Mouse (Mus musculus): Measurements from ENCODE around the gene Kcnk13.

DNA sequence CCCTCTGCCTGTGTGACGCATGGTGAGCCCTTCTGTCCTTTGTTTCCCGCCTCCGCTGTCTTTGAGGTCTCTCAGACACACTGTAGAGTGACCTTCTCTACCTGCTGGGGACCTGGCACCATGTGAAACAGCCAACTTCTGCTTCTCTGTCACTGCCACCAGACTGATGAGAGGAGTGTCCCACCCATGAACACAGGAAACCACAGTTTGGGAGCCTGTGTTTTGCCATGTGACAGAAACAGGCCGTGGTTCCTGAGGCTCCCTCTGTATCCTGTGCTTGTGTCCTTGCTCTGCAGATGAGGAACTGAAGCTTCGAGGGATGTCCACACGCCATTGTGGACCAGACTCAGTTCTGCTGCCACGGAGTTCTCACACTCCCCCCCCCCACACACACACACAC lies 7.9 kb upstream of the Kcnk13 start:
- TF ChIP-seq CTCF (IDR thresholded peaks at IDR 0.05; ENCODE audit: low read depth) (no peak), EP300 (optimal IDR thresholded peaks at IDR 0.05) (no peak)
